In genomic region chr13:45793796-45794195, GRCm38 (mm10) we compare ENCODE assay signal across 30 mouse cellular contexts.
A peak's percentile ranks its signal among the peaks of the same experiment; 100 is the strongest.
DNase-seq lines count a peak whose midpoint lies in the region; ATAC-seq and TF ChIP-seq lines count a peak whose summit lies in the region.
"Had no signal": no experiment of that assay in that cellular context is flagged by ENCODE, and none has a peak within 500 bp of the region (broad histone marks: within the 10 kb centered on the region; RNA-seq: fewer than 3 reads in every experiment).

No protein-coding gene starts in this region.

- H3K9ac ChIP-seq in lung, postnatal 0 days (replicated peaks; ENCODE audit: low read depth), result no peak overlapping the region
- H3K9ac ChIP-seq: embryonic facial prominence, embryonic 13.5 days; forebrain, embryonic 13.5 days; heart, embryonic 13.5 days; intestine, embryonic 15.5 days; limb, embryonic 13.5 days had no signal

- ATAC-seq in lung, postnatal 0 days, result 0 out of 2 replicates have a peak, but pooled peaks have one; percentile 25
- ATAC-seq: CD4-positive, CD25-positive, alpha-beta regulatory T cell, adult 4 months; forebrain, embryonic 13.5 days; hindbrain, postnatal 0 days; intestine, embryonic 15.5 days; midbrain, embryonic 16.5 days had no signal

- H3K36me3 ChIP-seq in lung, postnatal 0 days (ENCODE audit: insufficient read depth, low read length), result 0 out of 2 replicates have a peak, but pooled peaks cover 3% of the 10 kb centered on the region
- H3K36me3 ChIP-seq: hindbrain, embryonic 10.5 days; intestine, embryonic 15.5 days had no signal

- no peak for TF ChIP-seq CTCF in lung, postnatal 0 days (IDR thresholded peaks at IDR 0.05)

- H3K4me3 ChIP-seq in lung, postnatal 0 days (ENCODE audit: low read depth, low read length), result no peak overlapping the region
- H3K4me3 ChIP-seq: embryonic facial prominence, embryonic 13.5 days; erythroblast, embryonic 14.5 days; forebrain, embryonic 13.5 days; heart, embryonic 13.5 days; hindbrain, embryonic 10.5 days; intestine, embryonic 15.5 days; limb, embryonic 13.5 days had no signal

- H3K27me3 ChIP-seq in lung, postnatal 0 days (replicated peaks; ENCODE audit: insufficient read depth, low read length), result no peaks in the 10 kb centered on the region
- H3K27me3 ChIP-seq: embryonic facial prominence, embryonic 13.5 days; forebrain, embryonic 13.5 days; heart, embryonic 13.5 days; intestine, embryonic 15.5 days; limb, embryonic 13.5 days had no signal

- 22% methylated on average over 3 of the region's 3 CpGs for WGBS in lung, postnatal 0 days

- no peak for TF ChIP-seq EP300 in lung, postnatal 0 days (IDR thresholded peaks at IDR 0.05)

- intact Hi-C loops in heart, postnatal 10 days (cut with DNase I), result no loop called here

- no peak overlapping the region for H3K4me2 ChIP-seq in lung, postnatal 0 days (replicated peaks; ENCODE audit: low read depth, low read length)
- H3K4me2 ChIP-seq: embryonic facial prominence, embryonic 13.5 days; forebrain, embryonic 13.5 days; heart, embryonic 13.5 days; intestine, embryonic 15.5 days; limb, embryonic 13.5 days; liver, embryonic 11.5 days; midbrain, embryonic 11.5 days had no signal

- H3K27ac ChIP-seq in lung, postnatal 0 days (ENCODE audit: low read length), result no peak overlapping the region
- H3K27ac ChIP-seq: embryonic facial prominence, embryonic 13.5 days; forebrain, embryonic 13.5 days; heart, embryonic 13.5 days; hindbrain, embryonic 10.5 days; hindbrain, postnatal 0 days; intestine, embryonic 15.5 days; limb, embryonic 13.5 days had no signal

- peaks cover 3% of the 10 kb centered on the region; the same call in 1 of the 2 replicates for H3K4me1 ChIP-seq in lung, postnatal 0 days (ENCODE audit: insufficient read depth, low read depth, low read length)
- H3K4me1 ChIP-seq: embryonic facial prominence, embryonic 13.5 days; forebrain, embryonic 13.5 days; hindbrain, embryonic 10.5 days; intestine, embryonic 15.5 days; limb, embryonic 13.5 days had no signal

- peak; percentile 34 to 36 for DNase-seq in heart, adult 9 months (ENCODE audit: low spot score in 2 of 2)
- DNase-seq in heart, postnatal 10 days, result no peak
- DNase-seq in lung, postnatal 0 days (ENCODE audit: low spot score), result peak; percentile 76
- DNase-seq in lung, postnatal 25 days (ENCODE audit: low spot score), result no peak
- DNase-seq in fibroblast of lung, adult 2 months (ENCODE audit: low read depth), result peak; percentile 59
- DNase-seq in ovary, postnatal 36 days (ENCODE audit: low spot score), result no peak
- DNase-seq in right cerebral cortex, postnatal 36 days (ENCODE audit: low spot score in 2 of 2), result no peak
- DNase-seq: adrenal gland, adult 2 months; cerebellum, adult 11 months; cerebellum, adult 9-11 months; gastrocnemius, postnatal 25 days; heart, postnatal 14 days; kidney, adult 2 months; kidney, postnatal 36 days; right cerebral cortex, adult 18-20 months; right cerebral cortex, postnatal 4 days; thymus, adult 2 months; thymus, postnatal 36 days had no signal

- H3K9me3 ChIP-seq in lung, postnatal 0 days (ENCODE audit: low read length), result no peaks in the 10 kb centered on the region
- H3K9me3 ChIP-seq: embryonic facial prominence, embryonic 13.5 days; forebrain, embryonic 13.5 days; heart, embryonic 13.5 days; hindbrain, embryonic 10.5 days; intestine, embryonic 15.5 days; limb, embryonic 13.5 days had no signal

Comparison
In these comparisons a context has a peak if more than half of its experiments do, and no peak if none do; other contexts are left out.
1. DNase-seq: peak in heart, adult 9 months (2 of 2), lung, postnatal 0 days (single experiment) and fibroblast of lung, adult 2 months (single experiment); none in heart, postnatal 10 days (0 of 2), lung, postnatal 25 days (single experiment), ovary, postnatal 36 days (single experiment) and right cerebral cortex, postnatal 36 days (0 of 2).